Mouse (Mus musculus): ENCODE measurements around the gene Cdkn1c.

GRCm38 (mm10) chr7:143415070-143415469 is 45.8 kb downstream of the Cdkn1c start:
- TF ChIP-seq CTCF (IDR thresholded peaks at IDR 0.05; ENCODE audit: low read depth) = no peak
- TF ChIP-seq EP300 (IDR thresholded peaks at IDR 0.05; ENCODE audit: low read depth) = no peak
